Mouse (Mus musculus): ENCODE results near the gene Unc119b. TPM values are rescaled to one million over a fixed set of nuclear protein-coding genes. Genes with fewer than 3 reads are reported as not detected.
"Not testable (repeated sequence)": the region's sequence is repeated elsewhere in the genome, so short reads cannot be mapped to it uniquely, and the experiment has no call there.

Unc119b gene
- total RNA-seq (2021): 10 to 100 TPM; 26.8 to 30.9 TPM

DNA sequence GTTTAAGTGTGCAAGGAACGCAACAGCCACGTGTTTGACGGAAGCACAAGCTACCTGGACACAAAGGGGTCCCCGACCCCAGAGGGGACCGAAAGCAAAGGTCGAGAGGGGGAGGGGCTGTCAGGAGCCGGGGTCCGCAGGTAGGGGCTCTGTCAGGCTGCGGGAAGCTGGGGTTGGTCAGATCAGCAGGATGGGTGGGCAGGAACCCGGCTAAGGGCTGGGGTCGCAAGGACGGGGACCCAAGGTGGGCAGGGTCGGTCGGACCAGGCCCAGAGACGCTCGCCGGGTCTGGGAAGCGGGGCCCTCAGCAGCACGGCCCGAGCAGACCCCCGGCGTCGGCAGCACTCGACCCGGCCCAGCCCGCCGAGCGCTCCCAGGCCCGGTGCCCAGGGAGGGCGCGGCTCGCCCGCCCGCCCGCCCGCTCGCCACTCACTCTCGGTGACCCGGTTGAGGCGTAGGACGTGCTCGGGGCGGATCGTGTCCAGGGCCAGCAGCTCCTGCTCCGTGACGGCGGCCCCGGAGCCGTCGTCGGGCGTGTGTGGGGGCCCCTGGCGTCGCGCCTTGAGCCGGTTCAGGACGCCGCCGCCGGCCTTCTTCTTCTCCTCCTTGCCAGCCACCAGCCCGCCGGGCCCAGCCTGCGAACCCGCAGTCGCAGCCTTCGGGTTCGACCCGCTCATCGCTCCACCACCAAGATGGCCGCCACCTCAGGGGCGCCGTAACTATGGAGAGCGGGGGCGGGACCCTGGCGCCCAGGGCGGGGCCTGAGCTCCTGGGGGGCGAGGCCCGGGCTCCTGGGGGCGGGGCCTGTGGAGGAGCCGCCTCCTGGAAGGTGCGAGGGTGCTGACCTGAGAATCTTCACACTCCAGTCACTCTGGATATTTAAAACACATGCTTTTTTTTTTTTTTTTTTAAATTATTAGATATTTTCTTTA, at the start of gene Unc119b:
Gene Unc119b (minus strand): TSS at position 742 of the 932 bp plus-strand sequence.
- DNase-seq (ENCODE audit: extremely low spot score in 1 of 2, low spot score in 1 of 2): peak; percentile 75 to 76

DNA sequence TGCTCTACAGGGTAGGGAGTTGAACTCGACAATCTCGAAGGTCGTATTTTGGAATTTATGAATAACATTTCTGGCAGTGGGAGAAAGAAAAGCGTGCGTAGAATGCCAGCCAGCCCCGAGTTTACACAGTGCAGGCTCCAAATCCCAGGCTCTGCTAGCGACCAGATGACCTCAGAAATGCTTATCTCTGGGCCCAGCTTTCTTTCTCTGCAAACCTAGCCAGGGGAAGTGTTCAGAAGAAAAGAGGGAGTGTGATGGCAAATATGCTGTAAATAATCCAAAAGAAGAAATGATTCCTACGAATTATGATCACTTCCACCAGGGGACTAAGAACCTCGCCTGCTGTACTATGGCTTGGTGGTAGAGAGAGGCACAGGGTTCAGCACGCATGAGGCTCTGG, 48.7 kb upstream of the Unc119b start:
- DNase-seq (ENCODE audit: extremely low spot score in 1 of 2, low spot score in 1 of 2): no peak

DNA sequence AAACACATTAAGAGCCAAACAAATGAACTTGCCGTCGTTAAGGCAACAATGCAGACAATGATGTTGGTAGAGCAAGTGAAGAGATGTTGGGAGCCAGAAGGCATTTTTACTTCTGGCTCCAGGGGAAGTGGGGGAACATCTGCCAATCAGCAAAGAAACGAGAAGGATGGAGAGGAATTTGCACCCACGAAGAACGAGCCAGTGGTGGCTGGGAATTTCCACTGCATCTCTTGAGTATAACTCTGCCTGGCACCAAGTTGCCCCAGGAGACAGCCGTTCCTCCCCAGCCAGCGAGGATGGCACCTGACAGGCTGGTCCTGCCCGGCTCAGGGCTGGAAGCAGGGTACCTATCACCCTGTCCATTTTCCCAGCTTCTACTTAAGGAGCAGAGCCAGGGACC, 48.1 kb upstream of the Unc119b start:
- DNase-seq (ENCODE audit: extremely low spot score in 1 of 2, low spot score in 1 of 2): no peak

- DNase-seq (ENCODE audit: extremely low spot score in 1 of 2, low spot score in 1 of 2): no peak
Observed at GRCm38 (mm10) chr5:115181248-115181940, 46.6 kb upstream of the Unc119b start.

DNA sequence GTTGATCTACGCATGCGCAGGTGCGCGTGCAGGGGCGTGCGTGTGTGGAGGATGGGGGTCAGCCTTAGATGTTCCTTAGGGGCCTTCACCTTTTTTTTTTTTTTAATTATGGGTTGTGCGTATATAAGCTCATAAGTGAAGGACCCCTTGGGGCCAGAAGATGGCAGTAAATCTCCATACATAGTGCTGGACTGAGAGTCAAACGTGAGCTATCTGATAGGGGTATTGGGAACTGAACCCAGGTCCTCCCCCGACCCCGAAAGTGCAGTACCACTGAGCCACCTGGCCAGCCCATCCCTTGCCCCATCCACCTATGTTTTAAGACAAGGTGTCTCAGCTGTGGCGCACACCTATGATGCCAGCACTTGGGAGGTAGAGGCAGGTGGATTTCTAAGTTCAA, 44.8 kb upstream of the Unc119b start:
- DNase-seq (ENCODE audit: extremely low spot score in 1 of 2, low spot score in 1 of 2): no peak

- DNase-seq (ENCODE audit: extremely low spot score in 1 of 2, low spot score in 1 of 2): no peak
Observed at GRCm38 (mm10) chr5:115177866-115178265, 43.1 kb upstream of the Unc119b start.

DNA sequence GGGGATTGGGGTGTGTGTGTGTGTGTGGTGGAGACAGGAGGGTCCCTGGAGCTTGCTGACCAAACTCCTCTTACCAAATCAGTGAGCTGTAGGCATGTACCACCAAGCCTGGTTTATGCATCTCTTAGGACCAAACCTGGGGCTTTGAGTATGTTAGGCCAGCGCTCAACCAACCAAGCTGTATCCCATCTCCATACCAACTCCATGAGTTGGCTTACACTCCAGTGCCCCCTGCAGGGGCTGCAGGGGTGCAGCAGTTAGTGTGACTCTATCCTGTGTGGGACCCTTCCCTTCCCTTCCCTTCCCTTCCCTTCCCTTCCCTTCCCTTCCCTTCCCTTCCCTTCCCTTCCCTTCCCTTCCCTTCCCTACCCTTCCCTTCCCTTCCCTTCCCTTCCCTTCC, 39.8 kb upstream of the Unc119b start:
- DNase-seq (ENCODE audit: extremely low spot score in 1 of 2, low spot score in 1 of 2): no peak

DNA sequence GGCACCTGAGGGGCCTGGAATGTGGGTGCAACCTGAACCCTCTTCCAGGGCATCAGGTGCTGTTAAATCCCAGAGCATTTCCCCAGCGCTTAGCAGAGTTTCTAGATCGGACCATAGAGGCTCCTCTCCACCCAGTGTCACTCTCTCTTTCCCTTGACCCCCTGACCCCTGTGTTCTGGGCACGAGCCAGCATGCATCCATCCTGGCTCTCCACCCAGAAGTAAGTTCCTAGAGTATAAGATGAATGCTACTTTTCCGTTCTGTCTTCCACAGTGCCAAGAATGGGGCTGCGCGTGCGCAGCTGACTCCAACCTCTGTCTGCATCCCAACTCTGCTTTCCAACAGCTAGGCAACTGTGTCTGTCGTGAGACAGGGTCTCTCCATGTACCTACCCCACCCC, 35.4 kb upstream of the Unc119b start:
- DNase-seq (ENCODE audit: extremely low spot score in 1 of 2, low spot score in 1 of 2): no peak

- DNase-seq (ENCODE audit: extremely low spot score in 1 of 2, low spot score in 1 of 2): no peak
Observed at GRCm38 (mm10) chr5:115168641-115169415, 34.1 kb upstream of the Unc119b start.

- no peak for DNase-seq (ENCODE audit: extremely low spot score in 1 of 2, low spot score in 1 of 2)
Observed at GRCm38 (mm10) chr5:115167396-115167795, 32.6 kb upstream of the Unc119b start.

GRCm38 (mm10) chr5:115166815-115167194, 32.0 kb upstream of the Unc119b start:
- no peak for DNase-seq (ENCODE audit: extremely low spot score in 1 of 2, low spot score in 1 of 2)

DNA sequence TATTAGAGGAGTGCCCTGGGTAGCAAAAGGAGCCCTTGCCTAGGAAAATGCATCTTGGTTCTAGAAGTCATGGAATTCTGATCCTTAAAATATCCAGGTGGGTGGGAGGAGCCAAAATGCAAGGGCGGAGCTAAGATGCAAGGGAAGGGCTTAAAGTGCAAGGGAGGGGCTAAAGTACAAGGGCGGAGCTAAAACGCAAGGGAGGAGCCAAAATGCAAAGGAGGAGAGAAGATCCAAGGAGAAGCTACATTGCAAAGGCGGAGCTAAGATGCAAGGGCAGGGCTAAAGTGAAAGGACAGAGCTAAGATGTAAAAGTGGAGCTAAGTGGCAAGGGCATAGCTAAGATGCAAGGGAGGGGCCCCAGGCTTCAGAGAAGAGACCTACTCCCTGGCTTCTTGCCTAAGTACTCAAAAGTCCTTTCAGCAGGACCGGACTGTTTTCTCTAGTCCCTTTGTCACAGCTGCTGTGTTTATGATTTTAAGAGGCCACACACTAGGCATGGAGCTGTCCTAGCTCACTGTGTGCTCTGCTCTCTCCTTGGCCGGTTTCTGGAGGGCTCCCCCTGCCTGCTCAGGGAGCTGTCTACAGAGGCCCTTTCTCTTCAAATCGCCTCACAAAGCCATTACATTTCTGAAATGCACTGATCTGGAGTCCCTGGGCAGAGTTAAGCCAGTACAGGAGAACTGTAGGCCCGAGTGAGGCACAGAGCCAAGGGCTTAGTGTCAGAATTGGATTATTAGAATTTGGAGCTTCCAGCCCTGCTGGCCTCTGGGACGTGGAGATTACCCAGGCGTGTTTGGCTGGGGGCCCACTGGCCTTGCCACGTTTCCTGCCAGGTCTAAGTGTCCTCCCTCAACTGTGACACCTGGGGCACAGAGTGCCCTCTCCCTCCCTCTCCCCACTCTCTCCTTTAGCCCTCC, 31.4 kb upstream of the Unc119b start:
- no peak for DNase-seq (ENCODE audit: extremely low spot score in 1 of 2, low spot score in 1 of 2)

- DNase-seq (ENCODE audit: extremely low spot score in 1 of 2, low spot score in 1 of 2): no peak
Observed at GRCm38 (mm10) chr5:115165351-115165750, 30.6 kb upstream of the Unc119b start.

GRCm38 (mm10) chr5:115164446-115164845, 29.7 kb upstream of the Unc119b start:
- not testable (repeated sequence) for DNase-seq (ENCODE audit: extremely low spot score in 1 of 2, low spot score in 1 of 2)

GRCm38 (mm10) chr5:115163563-115163962, 28.8 kb upstream of the Unc119b start:
- peak in 1 of 2 experiments; percentile 69 for DNase-seq (ENCODE audit: extremely low spot score in 1 of 2, low spot score in 1 of 2)

- DNase-seq (ENCODE audit: extremely low spot score in 1 of 2, low spot score in 1 of 2): not testable (repeated sequence)
Observed at GRCm38 (mm10) chr5:115161940-115162279, 27.1 kb upstream of the Unc119b start.

DNA sequence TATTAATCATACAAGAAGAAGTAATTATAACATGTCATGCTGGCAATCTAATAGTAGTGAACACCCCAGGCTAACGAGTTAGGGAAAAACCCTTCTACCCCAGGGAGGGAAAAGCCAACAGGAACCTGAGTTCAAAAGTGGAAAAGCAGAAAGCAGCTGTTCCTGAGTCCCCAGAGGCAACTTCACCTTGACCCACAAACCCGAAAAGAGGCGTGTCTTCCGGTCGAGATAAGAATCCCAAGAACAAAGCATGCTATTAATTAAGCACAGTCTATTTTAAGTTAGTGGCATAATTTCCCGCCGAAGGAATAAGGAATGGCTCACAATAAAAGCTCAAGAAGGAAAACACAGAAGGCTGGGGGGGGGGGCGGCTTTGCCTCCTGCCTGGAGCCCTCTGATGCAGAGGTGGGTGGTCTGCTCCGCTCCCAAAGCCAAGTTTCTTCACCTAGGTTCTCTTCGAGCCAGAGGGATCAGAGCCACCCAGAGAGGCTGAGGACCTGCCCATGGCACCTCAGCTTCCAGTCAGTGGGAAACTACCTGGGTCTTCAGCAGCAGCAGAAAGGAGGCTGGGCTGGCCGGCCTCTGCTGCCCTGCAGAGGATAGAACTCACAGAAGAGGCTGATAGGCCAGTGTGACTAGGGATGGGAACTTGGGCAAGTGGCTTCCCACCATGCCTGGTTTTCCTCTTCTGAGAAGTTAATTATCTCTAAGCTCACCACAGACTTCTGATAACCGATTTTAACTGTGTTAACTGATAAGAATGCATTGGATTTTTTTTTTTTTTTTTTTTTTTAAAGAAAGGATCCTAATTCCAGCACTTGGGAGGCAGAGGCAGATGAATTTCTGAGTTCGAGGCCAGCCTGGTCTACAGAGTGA, 26.5 kb upstream of the Unc119b start:
- no peak for DNase-seq (ENCODE audit: extremely low spot score in 1 of 2, low spot score in 1 of 2)

DNA sequence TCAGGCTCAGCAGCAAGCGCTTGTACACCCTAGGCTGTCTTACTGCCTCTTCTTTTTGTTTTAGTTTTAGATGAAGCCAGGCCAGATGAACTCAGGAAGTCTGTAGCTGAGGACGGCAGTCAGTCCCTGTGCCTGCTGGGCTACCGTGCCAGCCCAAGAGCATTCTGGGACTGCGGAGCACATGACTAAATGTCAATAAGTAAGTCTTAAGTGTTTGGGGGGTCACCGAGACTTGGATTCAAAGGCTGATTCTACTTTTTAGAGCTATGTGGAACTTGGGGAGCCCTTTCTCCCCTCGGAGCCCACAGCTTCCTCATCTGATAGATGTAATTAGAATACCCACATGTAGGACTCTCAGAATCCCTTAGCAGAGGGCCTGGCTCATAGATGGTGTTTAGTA, 25.9 kb upstream of the Unc119b start:
- DNase-seq (ENCODE audit: extremely low spot score in 1 of 2, low spot score in 1 of 2): no peak

GRCm38 (mm10) chr5:115159165-115159564, 24.4 kb upstream of the Unc119b start:
- DNase-seq (ENCODE audit: extremely low spot score in 1 of 2, low spot score in 1 of 2): no peak
